Mouse (Mus musculus) erythroblast, embryonic 14.5 days (primary cell): ENCODE data around the gene Ulk4.

Experiments
- GATA1 ChIP-seq: IDR thresholded peaks from 2 replicates; pipeline ENCODE4 v1.6.1; 2012; ENCODE audit warnings: low read length, inconsistent platforms, mixed read lengths
- TAL1 ChIP-seq: IDR thresholded peaks from 3 replicates; pipeline ENCODE4 v1.6.1; 2012; ENCODE audit warnings: low read length, inconsistent platforms, mixed read lengths

GRCm38 (mm10) chr9:120961969-120962700, 314.9 kb downstream of the Ulk4 start:
- TF ChIP-seq GATA1 (no peak), TAL1 (no peak)
